Mouse (Mus musculus): Measurements from ENCODE around the gene 1810024B03Rik.
A peak's percentile ranks its signal among the peaks of the same experiment; 100 is the strongest.

1810024B03Rik gene

DNA sequence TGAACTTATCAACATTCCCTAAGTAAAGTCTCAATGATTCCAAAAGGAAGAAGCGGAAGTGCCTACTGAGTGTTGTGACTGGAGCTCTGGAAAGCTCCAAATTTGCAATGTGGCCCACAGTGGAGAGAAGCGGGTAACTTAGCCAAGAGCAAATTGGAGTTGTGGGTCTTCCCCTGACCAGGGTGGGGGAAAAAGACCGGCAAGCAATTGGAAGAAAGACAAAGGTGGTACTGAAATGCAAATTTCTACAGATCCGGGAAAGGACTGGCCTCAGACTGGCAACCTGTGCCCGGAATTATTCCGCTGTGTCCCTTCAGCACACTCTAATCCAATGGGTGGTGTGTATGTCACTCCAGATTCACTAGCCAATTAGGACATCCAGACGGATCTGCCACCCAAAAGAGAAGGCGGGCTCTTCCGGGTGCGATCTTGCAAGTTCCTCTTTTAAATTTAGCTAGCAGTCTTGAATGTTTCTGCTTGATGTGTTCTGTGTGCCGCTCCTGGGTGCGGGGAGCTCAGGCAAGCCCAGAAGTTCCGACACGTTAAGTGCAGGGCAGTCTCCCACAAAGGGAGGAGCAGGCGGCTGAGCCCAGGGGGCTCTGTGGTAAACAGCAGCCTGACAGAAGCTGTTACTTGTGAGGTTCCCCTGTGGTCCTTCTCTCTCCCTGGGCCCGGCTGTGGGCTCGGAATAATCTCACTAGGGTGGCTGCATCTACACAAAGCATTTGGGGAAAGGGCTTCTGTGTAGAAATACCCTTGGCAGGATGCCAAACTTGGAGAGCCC is 25.3 kb downstream of the 1810024B03Rik start:
- peak; percentile 95 for DNase-seq (ENCODE audit: low read depth)

DNA sequence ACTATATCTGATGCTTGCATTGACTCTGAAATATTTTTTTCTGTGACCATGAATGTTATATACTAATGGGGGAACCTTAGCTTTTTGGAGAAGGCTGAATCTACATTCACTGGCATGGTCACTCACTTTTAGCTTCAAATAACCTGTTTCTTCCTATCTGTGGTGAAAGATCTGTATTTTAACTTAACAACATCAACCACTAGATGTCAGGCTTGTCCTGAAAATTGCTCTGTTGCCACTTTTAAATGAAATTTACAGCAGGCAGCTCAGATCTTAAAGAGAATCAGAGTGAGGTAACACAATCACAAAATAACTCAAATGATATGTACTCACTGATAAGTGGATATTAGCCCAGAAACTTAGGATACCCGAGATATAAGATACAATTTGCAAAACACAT is 41.8 kb downstream of the 1810024B03Rik start:
- peak; percentile 73 for DNase-seq (ENCODE audit: low read depth)

DNA sequence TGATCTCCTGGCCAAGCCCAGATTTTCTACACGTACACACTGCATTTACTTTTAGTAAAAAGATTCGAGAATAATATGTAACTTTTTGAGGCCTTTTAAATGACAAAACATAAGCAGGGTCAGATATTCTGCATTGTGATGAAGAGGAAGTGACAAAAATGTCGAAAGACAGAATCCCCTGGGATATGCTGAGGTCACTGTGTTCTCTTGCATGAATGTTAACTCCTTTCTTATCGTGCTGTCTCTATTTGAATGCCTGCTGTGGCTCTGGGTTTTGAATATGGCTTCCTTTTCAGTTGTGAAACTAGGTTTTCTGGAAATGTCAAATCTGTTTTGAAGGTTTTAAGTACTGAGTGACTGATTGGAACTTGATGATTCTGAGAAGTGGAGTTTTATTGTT is 42.4 kb downstream of the 1810024B03Rik start:
- no peak for DNase-seq (ENCODE audit: low read depth)

DNA sequence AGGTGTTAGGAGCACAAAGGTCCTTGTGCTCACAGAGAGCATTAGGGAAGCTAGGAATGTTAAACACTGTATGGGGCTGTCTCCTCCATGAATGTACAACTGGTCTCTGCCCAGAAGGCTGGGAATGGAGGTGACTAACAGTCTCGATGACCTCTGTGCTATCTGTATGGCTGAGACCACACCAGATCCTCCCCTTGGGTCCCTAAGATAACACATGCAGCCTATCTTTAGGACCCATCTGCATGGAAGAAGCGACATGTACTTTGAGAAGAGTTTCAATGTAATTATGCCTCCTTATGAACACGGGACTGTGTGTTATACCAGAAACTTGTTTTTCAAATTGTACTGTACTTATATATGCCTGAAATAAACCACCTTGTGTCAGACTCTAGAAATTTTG is 62.4 kb downstream of the 1810024B03Rik start:
- no peak for DNase-seq (ENCODE audit: low read depth)

DNA sequence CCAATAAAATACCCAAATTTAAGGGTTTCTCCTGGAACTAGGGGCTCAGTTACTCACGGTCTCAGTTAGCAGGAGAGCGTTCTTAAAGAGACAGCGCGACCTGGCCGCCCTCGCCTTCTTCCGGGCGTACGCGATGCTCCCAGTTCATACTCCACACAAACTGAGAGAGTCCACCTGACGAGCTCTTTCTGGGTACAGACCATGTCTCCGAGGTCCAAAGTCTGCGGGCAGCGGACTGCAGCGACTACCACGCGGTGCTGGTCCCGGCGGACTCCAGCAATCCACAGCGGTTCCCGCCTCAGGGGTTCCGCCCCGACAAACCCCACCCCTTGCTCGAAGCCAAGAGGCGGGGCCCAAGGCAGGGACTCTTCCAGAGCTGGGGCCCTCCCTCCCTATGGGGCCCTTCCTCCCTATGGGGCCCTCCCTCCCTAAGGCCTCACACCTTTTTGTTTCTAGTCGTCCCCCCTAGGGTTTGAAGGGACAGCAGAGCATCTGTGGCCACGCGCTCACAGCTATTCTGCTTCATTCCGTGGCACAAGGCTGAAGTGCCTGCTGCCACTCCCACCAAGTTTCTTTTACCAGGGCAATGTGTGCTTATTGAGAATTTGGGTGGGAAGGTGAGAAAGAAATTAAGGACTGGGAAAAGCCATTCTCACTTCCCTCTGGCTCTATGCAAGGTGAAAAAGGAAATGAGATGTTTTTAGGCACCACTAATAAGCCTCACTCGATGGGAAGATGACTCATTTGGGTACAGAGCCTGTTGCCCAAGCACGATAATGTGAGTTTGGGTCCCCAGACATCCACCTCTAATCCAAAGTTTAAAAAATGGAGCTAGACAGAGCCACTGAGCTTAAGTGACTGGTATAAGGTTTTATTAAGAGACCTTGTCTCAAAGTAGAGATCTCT is 64.7 kb downstream of the 1810024B03Rik start, which contains the start of gene Itpripl1:
Itpripl1 (minus strand) TSS at position 285 of the 906 bp plus-strand sequence.
- DNase-seq (ENCODE audit: low read depth) = peak; percentile 78

DNA sequence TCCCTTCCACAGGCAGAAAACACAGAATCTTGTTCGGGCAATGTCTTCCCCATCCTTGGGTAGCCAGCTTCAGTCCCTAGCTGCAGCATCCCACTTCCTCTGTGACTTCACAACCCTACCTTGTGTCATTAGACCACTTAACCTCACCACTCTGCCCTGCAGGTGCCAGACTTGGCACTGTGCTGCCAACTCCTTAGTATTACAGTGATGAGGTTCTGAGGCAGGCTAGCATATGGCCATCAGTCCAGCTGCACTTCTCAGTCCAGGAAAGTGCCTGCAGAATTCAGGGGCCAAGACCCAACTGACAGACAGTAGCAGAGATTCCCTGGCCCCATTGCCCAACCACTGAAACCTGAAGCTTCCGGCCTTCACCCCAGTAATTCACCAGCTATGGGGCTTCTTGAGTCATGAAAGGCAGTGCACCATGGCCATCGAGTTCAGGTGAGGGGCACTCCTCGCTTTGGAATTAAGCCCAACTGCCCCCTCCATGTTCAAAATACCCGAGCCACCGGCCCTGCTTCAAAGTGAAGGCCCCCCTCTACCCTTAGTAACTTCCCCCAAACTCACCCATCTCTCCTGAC is 65.4 kb downstream of the 1810024B03Rik start:
- DNase-seq (ENCODE audit: low read depth) = peak; percentile 72

DNA sequence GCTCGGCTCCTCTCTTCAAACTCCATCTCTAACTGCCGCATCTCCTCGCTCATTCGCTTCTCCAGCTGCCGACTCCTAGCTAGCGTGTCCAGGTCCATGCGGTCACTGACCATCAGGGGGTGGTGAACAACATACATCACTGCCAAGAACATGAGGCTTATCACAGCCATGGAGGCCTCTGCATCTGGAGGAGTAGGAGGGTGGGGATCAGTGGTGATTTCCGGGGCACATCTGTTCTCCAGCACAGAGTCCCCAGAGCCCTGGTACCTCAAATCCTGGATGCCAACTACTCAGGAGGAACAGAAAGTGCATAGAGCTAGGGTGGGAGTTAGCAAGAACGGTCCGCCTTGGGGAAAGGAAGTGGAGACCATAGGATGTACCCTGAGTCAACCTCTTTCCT is 66.0 kb downstream of the 1810024B03Rik start:
- DNase-seq (ENCODE audit: low read depth) = no peak

DNA sequence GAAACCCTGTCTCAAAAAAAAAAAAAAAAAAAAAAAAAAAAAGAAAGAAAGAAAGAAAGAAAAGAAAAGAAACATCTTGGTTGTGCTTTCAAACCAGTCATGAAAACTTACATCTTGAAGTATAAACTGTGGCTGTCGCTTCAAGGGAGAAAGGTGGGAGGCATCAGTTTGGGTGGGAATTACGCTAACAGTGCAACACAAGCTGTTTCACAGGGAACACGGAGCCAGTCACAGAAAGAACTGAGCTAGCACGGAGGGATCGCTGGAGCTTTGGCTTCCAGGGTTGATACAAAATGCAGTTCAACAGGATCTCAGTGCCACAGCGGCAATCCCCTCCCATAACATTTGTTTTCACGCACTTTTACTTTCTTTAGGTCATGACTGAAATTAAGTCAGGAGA is 68.1 kb downstream of the 1810024B03Rik start:
- DNase-seq (ENCODE audit: low read depth) = no peak

DNA sequence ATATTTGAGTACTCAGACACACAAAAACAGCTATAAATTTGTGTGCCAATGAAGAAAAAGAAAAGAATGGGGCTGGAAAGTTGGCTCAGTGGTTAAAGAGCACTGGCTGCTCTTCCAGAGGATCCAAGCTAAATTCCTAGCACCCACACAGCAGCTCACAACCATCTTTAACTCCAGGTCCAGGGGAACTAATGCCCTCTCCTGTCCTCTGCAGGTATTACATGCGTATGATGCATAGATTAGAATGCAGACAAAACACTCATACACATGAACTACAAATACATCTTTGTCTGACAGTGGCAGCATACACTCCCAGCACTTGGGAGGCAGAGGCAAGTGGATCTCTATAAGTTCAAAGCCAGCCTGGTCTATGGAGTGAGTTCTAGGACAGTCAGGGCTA is 68.5 kb downstream of the 1810024B03Rik start:
- no peak for DNase-seq (ENCODE audit: low read depth)

DNA sequence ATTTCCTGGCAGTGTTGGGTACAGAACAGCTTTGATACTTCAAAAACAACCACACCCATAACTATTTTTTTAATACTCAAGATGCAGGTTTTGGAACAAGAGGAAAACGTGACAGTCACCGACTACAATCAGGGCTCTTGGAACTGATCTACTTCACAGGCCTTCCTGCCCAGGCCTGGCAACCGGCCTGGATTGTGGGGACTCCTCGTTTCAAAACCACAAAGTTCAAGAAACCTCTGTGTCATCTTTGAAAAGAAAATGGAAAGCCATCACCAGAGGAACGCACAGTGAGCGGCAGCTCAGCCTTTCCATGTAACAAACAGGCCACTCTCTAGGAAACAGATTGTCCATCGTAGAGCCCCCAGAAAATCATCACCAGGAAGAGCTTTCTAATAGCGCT is 69.0 kb downstream of the 1810024B03Rik start:
- peak; percentile 89 for DNase-seq (ENCODE audit: low read depth)

DNA sequence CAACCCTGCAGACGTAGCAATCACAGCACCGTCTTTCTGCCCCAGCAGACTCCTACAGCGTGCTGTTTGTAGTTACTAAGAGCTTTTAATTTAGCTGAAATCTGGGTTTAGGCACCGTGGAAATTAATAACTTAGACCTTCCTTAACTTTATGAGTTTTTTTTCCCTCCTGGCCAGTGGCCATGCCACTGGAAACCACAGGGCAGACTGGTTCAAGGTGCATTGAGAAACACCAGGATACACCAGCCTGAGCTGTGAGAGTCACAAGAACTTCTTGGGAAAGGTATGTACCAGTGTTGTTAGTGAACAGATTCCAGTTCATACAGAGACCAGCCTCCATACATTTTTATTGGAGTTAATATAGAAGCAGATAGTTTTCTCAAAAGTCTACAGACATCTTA is 69.6 kb downstream of the 1810024B03Rik start:
- DNase-seq (ENCODE audit: low read depth) = no peak

DNA sequence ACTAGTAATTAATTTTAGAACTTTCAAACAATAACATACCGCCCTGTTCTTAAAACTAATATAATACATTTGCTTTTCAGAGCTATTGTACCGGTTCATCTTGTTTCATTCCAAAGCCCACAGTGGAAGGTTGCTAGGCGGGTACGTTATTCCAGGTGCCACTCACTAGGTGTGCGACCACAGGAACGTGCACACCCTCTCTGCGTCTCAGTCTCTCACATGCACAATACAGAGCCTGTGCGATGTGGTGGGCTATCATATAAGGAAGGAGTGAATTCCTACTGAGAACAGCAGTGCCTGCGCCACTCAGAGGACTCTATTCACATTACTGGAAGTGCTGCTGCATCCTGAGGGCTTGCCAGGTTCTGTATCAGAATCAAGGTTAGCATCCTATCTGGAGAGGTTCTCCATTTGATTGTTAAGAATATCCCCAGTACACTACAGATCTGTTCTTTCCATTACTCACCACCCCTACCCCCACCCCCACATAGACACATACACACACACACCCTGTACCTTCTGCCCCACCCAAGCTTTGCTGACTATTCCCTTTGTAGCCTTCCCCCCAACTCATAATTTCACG is 70.2 kb downstream of the 1810024B03Rik start:
- DNase-seq (ENCODE audit: low read depth) = no peak

DNA sequence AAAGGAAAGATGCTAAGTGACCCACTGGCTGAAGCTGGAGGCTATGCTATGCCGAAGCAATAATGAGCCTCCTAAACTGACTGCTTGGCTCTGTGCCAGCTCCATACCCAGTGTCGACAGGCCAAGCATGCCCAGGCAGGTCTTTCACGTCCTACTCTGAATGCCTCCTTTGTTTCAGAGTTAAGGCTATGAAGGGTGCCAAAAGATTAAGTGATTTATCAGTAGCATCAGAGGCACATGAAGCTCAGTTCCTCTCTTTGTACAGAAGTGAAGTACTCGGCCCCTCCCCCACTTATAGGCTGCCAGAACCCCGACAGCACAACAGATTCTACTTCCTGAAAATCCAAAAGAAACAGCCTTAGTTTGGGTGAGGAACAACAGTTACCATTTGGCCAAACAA is 71.1 kb downstream of the 1810024B03Rik start:
- DNase-seq (ENCODE audit: low read depth) = peak; percentile 77
